Mouse (Mus musculus): ENCODE measurements around the gene Hadh. TPM values are rescaled to one million over a fixed set of nuclear protein-coding genes. Genes with fewer than 3 reads are reported as not detected.

Gene Hadh
- polyA plus RNA-seq, 1 experiment from 2014 or later: 18.4 TPM

DNA sequence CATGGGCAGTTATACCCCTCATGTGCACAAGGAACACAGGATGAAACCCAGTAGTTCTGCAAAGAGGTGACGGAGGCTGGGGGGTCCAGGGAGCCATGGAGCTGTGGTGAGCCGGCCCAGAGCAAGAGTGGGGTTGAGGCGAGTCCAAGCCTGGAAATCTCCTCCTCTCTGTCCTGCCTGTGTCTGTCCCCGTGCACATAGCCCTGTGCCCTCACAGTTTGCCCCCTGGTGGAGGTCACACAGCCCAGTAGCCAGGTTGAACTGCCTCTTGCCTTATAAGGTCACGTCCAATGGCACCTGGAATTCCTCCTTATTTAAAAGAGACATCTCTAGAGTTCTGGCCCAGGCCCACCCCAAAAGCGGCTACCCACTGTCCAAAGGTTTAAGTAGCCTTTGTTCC is 24.5 kb downstream of the Hadh start:
- ATAC-seq (ENCODE audit: low read depth): no peak
- Histone ChIP-seq H3K27me3 (ENCODE audit: control insufficient read depth, insufficient read depth, low read length) (no peaks in the 10 kb centered on the region), H3K4me3 (ENCODE audit: low read depth, low read length) (no peak overlapping the region), H3K27ac (ENCODE audit: low read depth, low read length) (no peak overlapping the region), H3K9me3 (ENCODE audit: control insufficient read depth, low read length) (no peaks in the 10 kb centered on the region), H3K9ac (replicated peaks; ENCODE audit: low read depth, low read length) (no peak overlapping the region), H3K4me2 (ENCODE audit: low read depth, low read length) (no peak overlapping the region), H3K4me1 (ENCODE audit: control insufficient read depth, insufficient read depth, low read length) (no peaks in the 10 kb centered on the region), H3K36me3 (ENCODE audit: control insufficient read depth, insufficient read depth, low read length) (no peaks in the 10 kb centered on the region)
- 84% methylated on average over 6 of the region's 6 CpGs for WGBS

GRCm38 (mm10) chr3:131246579-131247046 is 25.3 kb downstream of the Hadh start:
- ATAC-seq (ENCODE audit: low read depth): no peak
- Histone ChIP-seq H3K27me3 (ENCODE audit: control insufficient read depth, insufficient read depth, low read length) (no peaks in the 10 kb centered on the region), H3K4me3 (ENCODE audit: low read depth, low read length) (no peak overlapping the region), H3K36me3 (ENCODE audit: control insufficient read depth, insufficient read depth, low read length) (no peaks in the 10 kb centered on the region), H3K9ac (replicated peaks; ENCODE audit: low read depth, low read length) (no peak overlapping the region), H3K4me1 (ENCODE audit: control insufficient read depth, insufficient read depth, low read length) (no peaks in the 10 kb centered on the region), H3K9me3 (ENCODE audit: control insufficient read depth, low read length) (no peaks in the 10 kb centered on the region), H3K27ac (ENCODE audit: low read depth, low read length) (no peak overlapping the region), H3K4me2 (ENCODE audit: low read depth, low read length) (no peak overlapping the region)
- 93% methylated on average over 8 of the region's 8 CpGs for WGBS

DNA sequence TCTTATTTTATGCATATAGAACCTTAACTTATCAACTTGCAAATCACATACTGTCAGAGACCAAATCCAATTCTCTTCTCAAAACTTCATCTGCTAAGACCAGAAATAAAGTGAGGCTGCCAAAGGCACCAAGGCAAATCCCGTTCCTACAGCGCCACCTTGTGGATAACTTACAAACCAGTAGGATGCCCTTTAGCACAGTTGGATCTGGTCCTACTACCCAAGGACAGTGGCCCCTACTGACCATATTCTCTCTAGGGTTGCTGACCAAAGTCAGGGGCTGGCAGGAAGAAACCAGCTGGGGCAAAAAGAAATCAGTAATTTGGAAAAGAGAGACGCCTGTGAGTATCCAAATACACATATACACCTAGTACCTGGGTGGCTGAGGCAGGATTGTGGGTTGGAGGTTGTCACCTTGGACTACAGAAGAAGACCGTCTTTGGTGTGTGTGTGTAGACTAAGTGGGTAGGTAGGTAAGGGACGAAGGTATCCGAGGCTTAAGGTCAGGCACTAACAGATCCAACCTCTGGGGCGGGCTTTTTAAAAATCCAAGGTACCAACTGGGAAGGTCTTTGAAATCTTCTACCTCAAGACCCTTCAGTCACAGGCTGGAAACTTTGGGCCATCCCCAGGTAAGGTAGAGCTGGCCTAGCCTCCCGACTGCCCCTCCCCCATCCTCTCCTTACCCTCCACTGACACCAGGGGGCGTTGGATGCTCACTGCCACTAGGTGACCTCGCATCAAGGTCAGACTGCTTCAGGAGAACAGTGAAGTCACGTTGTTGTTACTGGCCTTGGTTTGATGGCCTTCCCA is 25.9 kb downstream of the Hadh start:
- no peak overlapping the region for H3K4me3 ChIP-seq (ENCODE audit: low read depth, low read length)
- no peaks in the 10 kb centered on the region for H3K27me3 ChIP-seq (ENCODE audit: control insufficient read depth, insufficient read depth, low read length)
- no peaks in the 10 kb centered on the region for H3K9me3 ChIP-seq (ENCODE audit: control insufficient read depth, low read length)
- H3K4me2 ChIP-seq (ENCODE audit: low read depth, low read length): no peak overlapping the region
- no peaks in the 10 kb centered on the region for H3K4me1 ChIP-seq (ENCODE audit: control insufficient read depth, insufficient read depth, low read length)
- no peak overlapping the region for H3K27ac ChIP-seq (ENCODE audit: low read depth, low read length)
- peak; percentile 54; the same call in 1 of the 2 replicates for ATAC-seq (ENCODE audit: low read depth)
- WGBS: 58% methylated on average over 11 of the region's 11 CpGs
- no peak overlapping the region for H3K9ac ChIP-seq (replicated peaks; ENCODE audit: low read depth, low read length)
- H3K36me3 ChIP-seq (ENCODE audit: control insufficient read depth, insufficient read depth, low read length): no peaks in the 10 kb centered on the region

GRCm38 (mm10) chr3:131237785-131238633 is 33.9 kb downstream of the Hadh start:
- ATAC-seq (ENCODE audit: low read depth): peak; percentile 92
- no peak overlapping the region for H3K4me3 ChIP-seq (ENCODE audit: low read depth, low read length)
- no peak overlapping the region for H3K4me2 ChIP-seq (ENCODE audit: low read depth, low read length)
- H3K4me1 ChIP-seq (ENCODE audit: control insufficient read depth, insufficient read depth, low read length): no peaks in the 10 kb centered on the region
- no peak overlapping the region for H3K9ac ChIP-seq (replicated peaks; ENCODE audit: low read depth, low read length)
- H3K27me3 ChIP-seq (ENCODE audit: control insufficient read depth, insufficient read depth, low read length): no peaks in the 10 kb centered on the region
- no peak overlapping the region for H3K27ac ChIP-seq (ENCODE audit: low read depth, low read length)
- WGBS: 61% methylated on average over 19 of the region's 19 CpGs
- H3K36me3 ChIP-seq (ENCODE audit: control insufficient read depth, insufficient read depth, low read length): no peaks in the 10 kb centered on the region
- no peaks in the 10 kb centered on the region for H3K9me3 ChIP-seq (ENCODE audit: control insufficient read depth, low read length)

GRCm38 (mm10) chr3:131237061-131237460 is 34.8 kb downstream of the Hadh start:
- Histone ChIP-seq H3K36me3 (ENCODE audit: control insufficient read depth, insufficient read depth, low read length) (no peaks in the 10 kb centered on the region), H3K4me3 (ENCODE audit: low read depth, low read length) (no peak overlapping the region), H3K9ac (replicated peaks; ENCODE audit: low read depth, low read length) (no peak overlapping the region), H3K4me2 (ENCODE audit: low read depth, low read length) (no peak overlapping the region), H3K27me3 (ENCODE audit: control insufficient read depth, insufficient read depth, low read length) (no peaks in the 10 kb centered on the region), H3K9me3 (ENCODE audit: control insufficient read depth, low read length) (no peaks in the 10 kb centered on the region), H3K27ac (ENCODE audit: low read depth, low read length) (no peak overlapping the region), H3K4me1 (ENCODE audit: control insufficient read depth, insufficient read depth, low read length) (no peaks in the 10 kb centered on the region)
- no peak for ATAC-seq (ENCODE audit: low read depth)
- WGBS: 87% methylated on average over 6 of the region's 6 CpGs

DNA sequence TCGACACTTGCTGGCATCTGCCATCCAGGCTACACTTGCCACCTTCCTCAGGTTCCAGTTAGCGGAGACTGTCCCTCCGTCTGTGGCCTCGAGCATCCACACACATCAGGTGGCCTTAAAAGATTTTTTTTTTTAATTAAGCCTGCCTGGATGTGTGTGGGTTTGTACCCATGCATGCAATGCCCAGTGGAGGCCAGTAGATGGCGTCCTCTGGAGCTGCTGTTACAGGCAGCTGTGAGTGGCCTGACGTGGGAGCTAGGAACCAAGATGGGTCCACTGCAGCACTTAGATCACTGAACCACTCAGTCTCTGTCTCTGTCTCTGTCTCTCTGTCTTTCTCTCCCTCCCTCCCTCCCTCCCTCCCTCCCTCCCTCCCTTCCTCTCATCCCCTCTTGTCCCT is 43.8 kb downstream of the Hadh start:
- no peaks in the 10 kb centered on the region for H3K36me3 ChIP-seq (ENCODE audit: control insufficient read depth, insufficient read depth, low read length)
- H3K27ac ChIP-seq (ENCODE audit: low read depth, low read length): no peak overlapping the region
- H3K4me1 ChIP-seq (ENCODE audit: control insufficient read depth, insufficient read depth, low read length): no peaks in the 10 kb centered on the region
- no peak overlapping the region for H3K4me2 ChIP-seq (ENCODE audit: low read depth, low read length)
- no peaks in the 10 kb centered on the region for H3K27me3 ChIP-seq (ENCODE audit: control insufficient read depth, insufficient read depth, low read length)
- ATAC-seq (ENCODE audit: low read depth): no peak
- 75% methylated on average over 6 of the region's 6 CpGs for WGBS
- no peak overlapping the region for H3K4me3 ChIP-seq (ENCODE audit: low read depth, low read length)
- H3K9me3 ChIP-seq (ENCODE audit: control insufficient read depth, low read length): no peaks in the 10 kb centered on the region
- H3K9ac ChIP-seq (replicated peaks; ENCODE audit: low read depth, low read length): no peak overlapping the region

DNA sequence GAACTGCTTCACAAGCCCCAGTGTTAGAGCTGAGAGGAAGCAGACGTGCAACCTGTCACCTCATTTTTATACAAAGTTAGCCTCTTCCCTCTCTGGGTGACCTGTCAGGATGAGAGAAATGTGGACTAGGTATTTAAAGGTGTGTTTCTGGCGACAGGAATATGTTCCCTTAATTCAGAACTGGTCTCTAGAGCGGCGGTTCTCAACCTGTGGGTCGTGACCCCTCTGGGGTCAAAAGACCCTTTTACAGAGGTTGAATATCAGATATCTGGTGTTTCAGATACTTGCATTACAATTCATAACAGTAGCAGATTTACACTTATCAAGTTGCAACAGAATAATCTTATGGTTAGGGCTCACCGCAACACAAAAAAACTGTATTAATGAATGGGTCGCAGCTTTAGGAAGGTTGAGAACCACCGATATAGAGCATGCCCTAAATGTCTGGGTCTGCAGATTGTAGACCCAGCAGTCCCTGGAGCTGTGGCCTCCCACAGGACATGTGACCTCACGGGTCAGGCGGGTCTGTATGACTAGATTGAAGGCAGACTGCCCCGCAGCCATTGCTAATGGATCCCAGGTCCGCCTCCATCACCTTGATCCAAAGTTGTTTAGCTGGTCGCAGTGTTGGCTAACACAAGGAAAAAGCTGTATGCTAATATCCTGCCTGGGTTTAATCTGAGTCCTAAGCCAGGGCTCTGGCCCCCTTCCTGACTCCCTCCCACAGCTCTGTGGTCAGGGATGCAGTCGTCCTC is 53.1 kb downstream of the Hadh start:
- Histone ChIP-seq H3K9ac (replicated peaks; ENCODE audit: low read depth, low read length) (no peak overlapping the region), H3K27me3 (ENCODE audit: control insufficient read depth, insufficient read depth, low read length) (no peaks in the 10 kb centered on the region), H3K9me3 (ENCODE audit: control insufficient read depth, low read length) (no peaks in the 10 kb centered on the region), H3K4me3 (ENCODE audit: low read depth, low read length) (no peak overlapping the region), H3K4me2 (ENCODE audit: low read depth, low read length) (no peak overlapping the region), H3K4me1 (ENCODE audit: control insufficient read depth, insufficient read depth, low read length) (no peaks in the 10 kb centered on the region), H3K36me3 (ENCODE audit: control insufficient read depth, insufficient read depth, low read length) (no peaks in the 10 kb centered on the region), H3K27ac (ENCODE audit: low read depth, low read length) (no peak overlapping the region)
- 92% methylated on average over 14 of the region's 14 CpGs for WGBS
- ATAC-seq (ENCODE audit: low read depth): no peak

DNA sequence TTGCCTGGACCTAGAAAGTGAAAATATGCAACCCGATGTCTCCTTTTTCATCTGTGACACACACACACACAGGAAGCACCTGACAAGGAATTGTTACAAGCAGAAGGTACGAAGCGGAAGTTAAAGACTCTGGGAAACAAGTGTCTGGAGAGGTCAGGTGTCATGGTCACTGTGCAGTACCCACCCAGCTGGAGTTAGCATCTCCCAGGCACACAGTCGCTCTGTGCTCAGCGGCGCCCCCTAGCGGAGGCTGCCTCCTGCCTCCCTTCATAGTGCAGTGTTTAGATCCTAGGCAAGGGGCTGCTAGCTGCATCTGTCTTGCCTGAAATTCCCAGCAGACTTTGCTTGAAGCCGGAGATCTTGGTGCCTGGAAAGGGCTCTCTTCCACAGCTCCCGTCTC is 57.1 kb downstream of the Hadh start:
- ATAC-seq (ENCODE audit: low read depth): no peak
- Histone ChIP-seq H3K9ac (replicated peaks; ENCODE audit: low read depth, low read length) (no peak overlapping the region), H3K36me3 (ENCODE audit: control insufficient read depth, insufficient read depth, low read length) (no peaks in the 10 kb centered on the region), H3K4me1 (ENCODE audit: control insufficient read depth, insufficient read depth, low read length) (no peaks in the 10 kb centered on the region), H3K4me3 (ENCODE audit: low read depth, low read length) (no peak overlapping the region), H3K4me2 (ENCODE audit: low read depth, low read length) (no peak overlapping the region), H3K27me3 (ENCODE audit: control insufficient read depth, insufficient read depth, low read length) (no peaks in the 10 kb centered on the region), H3K27ac (ENCODE audit: low read depth, low read length) (no peak overlapping the region), H3K9me3 (ENCODE audit: control insufficient read depth, low read length) (no peaks in the 10 kb centered on the region)
- 74% methylated on average over 9 of the region's 9 CpGs for WGBS

Measured in neural tube, embryonic 14.5 days (tissue).